Mouse (Mus musculus) ES-Bruce4 (cell line): ENCODE measurements around the gene Ppp1r3e. TPM values are rescaled to one million over a fixed set of nuclear protein-coding genes. Genes with fewer than 3 reads are reported as not detected.

Experiments
- H3K27ac ChIP-seq: 2 replicates; pipeline ENCODE4 v1.5.1; 2012; ENCODE audit warnings: low read length, inconsistent platforms; ENCODE audit not compliant: insufficient read depth
- H3K27me3 ChIP-seq: 2 replicates; pipeline ENCODE4 v1.6.1; 2012; ENCODE audit warnings: mild to moderate bottlenecking, low read length, inconsistent platforms; ENCODE audit not compliant: control insufficient read depth, poor library complexity, insufficient read depth, severe bottlenecking
- H3K36me3 ChIP-seq: 2 replicates; pipeline ENCODE4 v1.6.1; 2012; ENCODE audit warnings: inconsistent platforms, mild to moderate bottlenecking, low read length, moderate library complexity; ENCODE audit not compliant: control insufficient read depth, poor library complexity, insufficient read depth, severe bottlenecking
- H3K4me1 ChIP-seq: one replicate; pipeline ENCODE4 v1.8.1; 2011; ENCODE audit warnings: low read length; ENCODE audit not compliant: control insufficient read depth, insufficient read depth
- H3K4me3 ChIP-seq: 2 replicates; pipeline ENCODE4 v1.5.1; 2011; ENCODE audit warnings: low read depth, mild to moderate bottlenecking, low read length
- H3K9ac ChIP-seq: 2 replicates; pipeline ENCODE4 v1.6.1; 2012; ENCODE audit warnings: low read depth, mild to moderate bottlenecking, inconsistent platforms; ENCODE audit not compliant: poor library complexity, severe bottlenecking
- H3K9me3 ChIP-seq: replicated peaks from 2 replicates; pipeline ENCODE4 v1.6.1; 2012; ENCODE audit warnings: mild to moderate bottlenecking, low read length, inconsistent platforms; ENCODE audit not compliant: control insufficient read depth, poor library complexity, insufficient read depth, severe bottlenecking
- CTCF ChIP-seq: IDR thresholded peaks from one replicate; pipeline ENCODE4 v1.8.1; 2011; ENCODE audit warnings: low read depth, low read length
- EP300 ChIP-seq: IDR thresholded peaks from 2 replicates; pipeline ENCODE4 v1.6.1; 2011; ENCODE audit warnings: low read depth, low read length; ENCODE audit not compliant: insufficient read depth
- POLR2A ChIP-seq: IDR thresholded peaks from one replicate; pipeline ENCODE4 v1.8.1; 2011; ENCODE audit warnings: low read length; ENCODE audit not compliant: insufficient read depth
- polyA plus RNA-seq: library from polyadenylated mRNA; stranded (reverse); fragments of >200 nt; gene quantifications from 2 replicates; pipeline ENCODE4 v1.2.4, GENCODE M21; 2011; ENCODE audit warnings: low read depth; ENCODE audit not compliant: missing spikeins, insufficient read depth, insufficient read length

Gene Ppp1r3e
- polyA plus RNA-seq, 1 experiment = 4.2 TPM

DNA sequence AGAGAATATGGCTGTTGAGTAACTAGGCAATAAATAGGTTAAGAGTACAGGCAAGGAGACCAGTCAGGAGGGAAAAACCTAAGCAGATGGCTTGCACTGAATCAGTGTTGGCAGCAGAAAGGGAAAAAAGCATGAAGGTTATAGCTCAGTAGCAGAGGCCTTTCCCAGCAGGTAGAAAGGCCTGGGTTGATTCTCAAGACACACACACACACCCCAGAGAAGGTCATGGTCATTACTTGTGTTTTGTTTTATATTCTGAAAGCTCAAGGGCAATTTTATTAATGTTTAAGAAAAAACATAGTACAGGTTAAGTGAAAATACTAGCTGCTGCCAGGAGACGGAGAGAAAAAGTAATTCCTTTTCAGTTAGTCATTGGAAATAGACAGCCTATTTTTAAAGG, 53.6 kb downstream of the Ppp1r3e start:
- no peak for TF ChIP-seq POLR2A
- no peak for TF ChIP-seq CTCF
- no peak for TF ChIP-seq EP300
- no peaks in the 10 kb centered on the region for H3K27me3 ChIP-seq
- H3K9ac ChIP-seq = no peak overlapping the region
- H3K36me3 ChIP-seq = no peaks in the 10 kb centered on the region
- H3K4me1 ChIP-seq = no peaks in the 10 kb centered on the region
- H3K9me3 ChIP-seq = no peaks in the 10 kb centered on the region
- no peak overlapping the region for H3K27ac ChIP-seq
- H3K4me3 ChIP-seq = no peak overlapping the region

Other genes starting within 250 kb of the Ppp1r3e start
- gene Gm17606, start 236.6 kb downstream of the Ppp1r3e start, polyA plus RNA-seq = not detected in 2 replicates
- gene Cdh24, start 236.2 kb downstream of the Ppp1r3e start, polyA plus RNA-seq = 6.0 and 6.4 TPM in 2 replicates
- 25.9 and 26.4 TPM in 2 replicates for gene 1700123O20Rik, start 191.3 kb downstream of the Ppp1r3e start, polyA plus RNA-seq
- 299 and 323 TPM in 2 replicates for gene Acin1, start 190.6 kb downstream of the Ppp1r3e start, polyA plus RNA-seq
- 0.42 TPM in 1 of 2 replicates, not detected in the other for gene Gm29776, start 178.7 kb downstream of the Ppp1r3e start, polyA plus RNA-seq
- not detected in 2 replicates for gene Cebpe, start 165.4 kb downstream of the Ppp1r3e start, polyA plus RNA-seq
- 2.0 and 2.3 TPM in 2 replicates for gene Slc7a8, start 95.6 kb downstream of the Ppp1r3e start, polyA plus RNA-seq
- gene Rnf212b, start 63.4 kb downstream of the Ppp1r3e start, polyA plus RNA-seq = 0.66 and 1.5 TPM in 2 replicates
- gene Homez, start 6.6 kb downstream of the Ppp1r3e start, polyA plus RNA-seq = 12.1 and 16.8 TPM in 2 replicates
- 25.0 and 26.8 TPM in 2 replicates for gene Bcl2l2, start 5.8 kb upstream of the Ppp1r3e start, polyA plus RNA-seq
- not detected in 2 replicates for gene Gm20521, start 5.9 kb upstream of the Ppp1r3e start, polyA plus RNA-seq
- gene Pabpn1, start 14.9 kb upstream of the Ppp1r3e start, polyA plus RNA-seq = 317 and 318 TPM in 2 replicates
- gene Slc22a17, start 35.6 kb upstream of the Ppp1r3e start, polyA plus RNA-seq = 25.9 and 29.0 TPM in 2 replicates
- 48.3 and 55.8 TPM in 2 replicates for gene Efs, start 48.6 kb upstream of the Ppp1r3e start, polyA plus RNA-seq
- 1.5 TPM in 1 of 2 replicates, not detected in the other for gene Il25, start 55.1 kb upstream of the Ppp1r3e start, polyA plus RNA-seq
- not detected in 2 replicates for gene Cmtm5, start 58.7 kb upstream of the Ppp1r3e start, polyA plus RNA-seq
- 1.2 TPM in 1 of 2 replicates, not detected in the other for gene Myh6, start 89.4 kb upstream of the Ppp1r3e start, polyA plus RNA-seq
- gene Gm17428, start 99.4 kb upstream of the Ppp1r3e start, polyA plus RNA-seq = not detected in 2 replicates
- 3.1 TPM in 2 replicates for gene Myh7, start 117.1 kb upstream of the Ppp1r3e start, polyA plus RNA-seq
- gene Ngdn, start 137.9 kb upstream of the Ppp1r3e start, polyA plus RNA-seq = 52.7 and 55.2 TPM in 2 replicates
- gene Zfhx2, start 214.8 kb upstream of the Ppp1r3e start, polyA plus RNA-seq = 18.1 and 24.6 TPM in 2 replicates
- gene Thtpa, start 217.2 kb upstream of the Ppp1r3e start, polyA plus RNA-seq = 6.9 and 8.6 TPM in 2 replicates
- 20.6 and 23.9 TPM in 2 replicates for gene Ap1g2, start 229.0 kb upstream of the Ppp1r3e start, polyA plus RNA-seq
- 3.6 and 4.7 TPM in 2 replicates for gene Jph4, start 239.4 kb upstream of the Ppp1r3e start, polyA plus RNA-seq